Mouse (Mus musculus) embryonic fibroblast, embryonic 13.5 days (primary cell): ENCODE measurements around the gene Vmn1r85. TPM values are rescaled to one million over a fixed set of nuclear protein-coding genes. Genes with fewer than 3 reads are reported as not detected.

Experiments used
- H3K27ac ChIP-seq: 2 replicates; pipeline ENCODE4 v1.5.1; 2012; ENCODE audit warnings: low read length, control low read depth, inconsistent platforms; ENCODE audit not compliant: insufficient read depth
- H3K4me1 ChIP-seq: 2 replicates; pipeline ENCODE4 v1.6.1; 2011; ENCODE audit warnings: low read length; ENCODE audit not compliant: control insufficient read depth, insufficient read depth
- H3K4me3 ChIP-seq: 2 replicates; pipeline ENCODE4 v1.5.1; 2011; ENCODE audit warnings: mild to moderate bottlenecking, control low read depth, low read length; ENCODE audit not compliant: insufficient read depth
- CTCF ChIP-seq: IDR thresholded peaks from 2 replicates; pipeline ENCODE4 v1.5.1; 2011; ENCODE audit warnings: mild to moderate bottlenecking, control low read depth, low read length, moderate library complexity, borderline replicate concordance; ENCODE audit not compliant: insufficient read depth
- POLR2A ChIP-seq: IDR thresholded peaks from 2 replicates; pipeline ENCODE4 v1.6.1; 2011; ENCODE audit warnings: low read depth, mild to moderate bottlenecking, control low read depth, low read length, moderate library complexity
- polyA plus RNA-seq: library from polyadenylated mRNA; stranded (reverse); fragments of >200 nt; gene quantifications from 2 replicates; pipeline ENCODE4 v1.2.4, GENCODE M21; 2011; ENCODE audit warnings: low read depth; ENCODE audit not compliant: missing spikeins, insufficient read length

The Vmn1r85 gene
- polyA plus RNA-seq, 1 experiment: not detected

GRCm38 (mm10) chr7:13039181-13039580 lies 55.8 kb downstream of the Vmn1r85 start:
- Histone ChIP-seq H3K4me3 (peak overlapping the region; percentile 74), H3K4me1 (peaks cover 8% of the 10 kb centered on the region; the same call in 1 of the 2 replicates), H3K27ac (peak overlapping the region; percentile 100; the same call in 1 of the 2 replicates)
- TF ChIP-seq CTCF (no peak), POLR2A (no peak)

GRCm38 (mm10) chr7:13038621-13039169 lies 56.3 kb downstream of the Vmn1r85 start:
- peak overlapping the region; percentile 100 for H3K27ac ChIP-seq
- peaks cover 8% of the 10 kb centered on the region; the same call in 1 of the 2 replicates for H3K4me1 ChIP-seq
- peak; percentile 37; the same call in 1 of the 2 replicates for TF ChIP-seq POLR2A
- TF ChIP-seq CTCF: no peak
- H3K4me3 ChIP-seq: peak overlapping the region; percentile 74

- TF ChIP-seq POLR2A: peak; percentile 93
- no peak for TF ChIP-seq CTCF
- Histone ChIP-seq H3K4me3 (peak within 1 kb of the TSS; percentile 87), H3K4me1 (peaks cover 12% of the 10 kb centered on the region; the same call in 1 of the 2 replicates), H3K27ac (peak within 1 kb of the TSS; percentile 100)
Observed at GRCm38 (mm10) chr7:13037901-13038555, 56.9 kb downstream of the Vmn1r85 start, which contains the start of gene Ube2m. Gene Ube2m (minus strand): TSS chr7:13038275.

- TF ChIP-seq POLR2A (no peak), CTCF (no peak)
- peak overlapping the region; percentile 100 for H3K27ac ChIP-seq
- peaks cover 12% of the 10 kb centered on the region; the same call in 1 of the 2 replicates for H3K4me1 ChIP-seq
- peak overlapping the region; percentile 87 for H3K4me3 ChIP-seq
Observed at GRCm38 (mm10) chr7:13037366-13037765, 57.6 kb downstream of the Vmn1r85 start.

GRCm38 (mm10) chr7:13036806-13037205 lies 58.2 kb downstream of the Vmn1r85 start:
- no peak for TF ChIP-seq POLR2A
- no peak for TF ChIP-seq CTCF
- peak overlapping the region; percentile 87 for H3K4me3 ChIP-seq
- H3K4me1 ChIP-seq: peaks cover 12% of the 10 kb centered on the region; the same call in 1 of the 2 replicates
- peak overlapping the region; percentile 100 for H3K27ac ChIP-seq

- H3K27ac ChIP-seq: 0 out of 2 replicates have a peak overlapping the region, but pooled peaks have one; percentile 16
- H3K4me1 ChIP-seq: peaks cover 12% of the 10 kb centered on the region; the same call in 1 of the 2 replicates
- no peak overlapping the region for H3K4me3 ChIP-seq
- TF ChIP-seq CTCF (no peak), POLR2A (no peak)
Observed at GRCm38 (mm10) chr7:13035211-13035855, 59.6 kb downstream of the Vmn1r85 start.

- TF ChIP-seq POLR2A (peak; percentile 85), CTCF (no peak)
- Histone ChIP-seq H3K4me3 (peak within 1 kb of the TSS; percentile 43), H3K4me1 (peaks cover 12% of the 10 kb centered on the region; the same call in 1 of the 2 replicates), H3K27ac (peak within 1 kb of the TSS; percentile 85)
Observed at GRCm38 (mm10) chr7:13034148-13034977, 60.6 kb downstream of the Vmn1r85 start, which contains the start of gene Chmp2a. Gene Chmp2a (minus strand): TSS chr7:13034807.

- no peak for TF ChIP-seq CTCF
- 0 out of 2 replicates have a peak, but pooled peaks have one; percentile 16 for TF ChIP-seq POLR2A
- H3K4me3 ChIP-seq: peak overlapping the region; percentile 43
- peaks cover 12% of the 10 kb centered on the region; the same call in 1 of the 2 replicates for H3K4me1 ChIP-seq
- H3K27ac ChIP-seq: peak overlapping the region; percentile 85
Observed at GRCm38 (mm10) chr7:13033451-13034147, 61.4 kb downstream of the Vmn1r85 start.

Other genes starting within 250 kb of the Vmn1r85 start
- gene Zfp128, start 214.0 kb downstream of the Vmn1r85 start, polyA plus RNA-seq: 2.9 and 3.4 TPM in 2 replicates
- gene Zscan22, start 197.4 kb downstream of the Vmn1r85 start, polyA plus RNA-seq: 7.6 and 9.8 TPM in 2 replicates
- 1,341 and 1,449 TPM in 2 replicates for gene Rps5, start 172.9 kb downstream of the Vmn1r85 start, polyA plus RNA-seq
- gene Rnf225, start 167.8 kb downstream of the Vmn1r85 start, polyA plus RNA-seq: 0.30 and 0.63 TPM in 2 replicates
- gene Zfp324, start 129.3 kb downstream of the Vmn1r85 start, polyA plus RNA-seq: 5.5 and 6.9 TPM in 2 replicates
- 2.4 and 2.8 TPM in 2 replicates for gene Zfp446, start 117.3 kb downstream of the Vmn1r85 start, polyA plus RNA-seq
- gene Slc27a5, start 97.0 kb downstream of the Vmn1r85 start, polyA plus RNA-seq: not detected in 2 replicates
- gene Trim28, start 96.1 kb downstream of the Vmn1r85 start, polyA plus RNA-seq: 352 and 453 TPM in 2 replicates
- 14.2 and 16.9 TPM in 2 replicates for gene Zbtb45, start 85.1 kb downstream of the Vmn1r85 start, polyA plus RNA-seq
- gene Chmp2a, start 60.4 kb downstream of the Vmn1r85 start, polyA plus RNA-seq: 85.6 and 98.6 TPM in 2 replicates
- gene Ube2m, start 56.9 kb downstream of the Vmn1r85 start, polyA plus RNA-seq: 273 and 288 TPM in 2 replicates
- 0.80 and 1.0 TPM in 2 replicates for gene Mzf1, start 40.4 kb downstream of the Vmn1r85 start, polyA plus RNA-seq
- gene Vmn1r86, start 24.7 kb upstream of the Vmn1r85 start, polyA plus RNA-seq: not detected in 2 replicates
- gene Vmn1r87, start 45.0 kb upstream of the Vmn1r85 start, polyA plus RNA-seq: 0.28 TPM in 1 of 2 replicates, not detected in the other
- 0.07 and 0.09 TPM in 2 replicates for gene Vmn1r88, start 64.4 kb upstream of the Vmn1r85 start, polyA plus RNA-seq
- not detected in 2 replicates for gene Vmn1r89, start 117.8 kb upstream of the Vmn1r85 start, polyA plus RNA-seq
- gene Lig1, start 182.1 kb upstream of the Vmn1r85 start, polyA plus RNA-seq: 29.9 and 37.1 TPM in 2 replicates
- 6.5 and 9.0 TPM in 2 replicates for gene Zswim9, start 183.5 kb upstream of the Vmn1r85 start, polyA plus RNA-seq
- gene Pla2g4c, start 229.5 kb upstream of the Vmn1r85 start, polyA plus RNA-seq: 0.48 and 1.1 TPM in 2 replicates